Mouse (Mus musculus): Measurements from ENCODE around the gene Slc36a1. TPM values are rescaled to one million over a fixed set of nuclear protein-coding genes. Genes with fewer than 3 reads are reported as not detected.
A peak's percentile ranks its signal among the peaks of the same experiment; 100 is the strongest.

The Slc36a1 gene
- polyA plus RNA-seq (2015; fragmentation: Nextera tagmentation; extraction: Ambion mirVana), result 0.93 and 0.97 TPM in 2 replicates

- ATAC-seq (ENCODE audit: low FRiP score, low TSS enrichment) (peak; percentile 93), DNase-seq (ENCODE audit: low spot score) (peak; percentile 96)
- Histone ChIP-seq H3K4me3 (ENCODE audit: low read depth, low read length) (peak within 1 kb of the TSS; percentile 78), H3K9ac (ENCODE audit: low read length) (peak within 1 kb of the TSS; percentile 71), H3K4me1 (replicated peaks; ENCODE audit: control insufficient read depth, insufficient read depth) (no peaks in the 10 kb centered on the region; the same call in 1 of the 2 replicates), H3K9me3 (ENCODE audit: control insufficient read depth, low read length) (no peaks in the 10 kb centered on the region), H3K4me2 (replicated peaks; ENCODE audit: low read depth) (peak within 1 kb of the TSS; percentile 95), H3K27me3 (ENCODE audit: control insufficient read depth, insufficient read depth, low read length) (no peaks in the 10 kb centered on the region), H3K27ac (replicated peaks) (0 out of 2 replicates have a peak within 1 kb of the TSS, but pooled peaks have one; percentile 8), H3K36me3 (ENCODE audit: control insufficient read depth, insufficient read depth, low read length) (no peaks in the 10 kb centered on the region)
- under 1% methylated on average over 31 of the region's 31 CpGs for WGBS
- no peak for TF ChIP-seq EP300 (optimal IDR thresholded peaks at IDR 0.05)
- peak; percentile 99 for TF ChIP-seq CTCF (IDR thresholded peaks at IDR 0.05; ENCODE audit: low read depth)
Observed at GRCm38 (mm10) chr11:55204159-55204596, at the start of gene Slc36a1. Gene Slc36a1 (plus strand): TSS chr11:55204350.

GRCm38 (mm10) chr11:55154398-55155069 is 49.6 kb upstream of the Slc36a1 start:
- no peak overlapping the region for H3K4me3 ChIP-seq (ENCODE audit: low read depth, low read length)
- no peak overlapping the region for H3K4me2 ChIP-seq (replicated peaks; ENCODE audit: low read depth)
- DNase-seq (ENCODE audit: low spot score), result no peak
- no peaks in the 10 kb centered on the region for H3K4me1 ChIP-seq (replicated peaks; ENCODE audit: control insufficient read depth, insufficient read depth)
- no peak for TF ChIP-seq CTCF (IDR thresholded peaks at IDR 0.05; ENCODE audit: low read depth)
- TF ChIP-seq EP300 (optimal IDR thresholded peaks at IDR 0.05), result no peak
- H3K9ac ChIP-seq (ENCODE audit: low read length), result no peak overlapping the region
- no peak overlapping the region for H3K27ac ChIP-seq (replicated peaks)
- H3K9me3 ChIP-seq (ENCODE audit: control insufficient read depth, low read length), result no peaks in the 10 kb centered on the region
- H3K27me3 ChIP-seq (ENCODE audit: control insufficient read depth, insufficient read depth, low read length), result no peaks in the 10 kb centered on the region
- H3K36me3 ChIP-seq (ENCODE audit: control insufficient read depth, insufficient read depth, low read length), result no peaks in the 10 kb centered on the region
- WGBS, result 42% methylated on average over 3 of the region's 3 CpGs
- no peak for ATAC-seq (ENCODE audit: low FRiP score, low TSS enrichment)

GRCm38 (mm10) chr11:55155070-55155421 is 49.1 kb upstream of the Slc36a1 start:
- DNase-seq (ENCODE audit: low spot score), result no peak
- 66% methylated on average over 6 of the region's 6 CpGs for WGBS
- TF ChIP-seq CTCF (IDR thresholded peaks at IDR 0.05; ENCODE audit: low read depth), result no peak
- TF ChIP-seq EP300 (optimal IDR thresholded peaks at IDR 0.05), result no peak
- H3K27me3 ChIP-seq (ENCODE audit: control insufficient read depth, insufficient read depth, low read length), result no peaks in the 10 kb centered on the region
- no peak overlapping the region for H3K4me2 ChIP-seq (replicated peaks; ENCODE audit: low read depth)
- H3K9me3 ChIP-seq (ENCODE audit: control insufficient read depth, low read length), result no peaks in the 10 kb centered on the region
- no peaks in the 10 kb centered on the region for H3K36me3 ChIP-seq (ENCODE audit: control insufficient read depth, insufficient read depth, low read length)
- no peak for ATAC-seq (ENCODE audit: low FRiP score, low TSS enrichment)
- no peak overlapping the region for H3K9ac ChIP-seq (ENCODE audit: low read length)
- no peaks in the 10 kb centered on the region for H3K4me1 ChIP-seq (replicated peaks; ENCODE audit: control insufficient read depth, insufficient read depth)
- H3K4me3 ChIP-seq (ENCODE audit: low read depth, low read length), result no peak overlapping the region
- no peak overlapping the region for H3K27ac ChIP-seq (replicated peaks)

- WGBS, result 51% methylated on average over 13 of the region's 13 CpGs
- Histone ChIP-seq H3K4me1 (replicated peaks; ENCODE audit: control insufficient read depth, insufficient read depth) (no peaks in the 10 kb centered on the region), H3K27me3 (ENCODE audit: control insufficient read depth, insufficient read depth, low read length) (no peaks in the 10 kb centered on the region), H3K9ac (ENCODE audit: low read length) (no peak overlapping the region), H3K4me3 (ENCODE audit: low read depth, low read length) (no peak overlapping the region), H3K36me3 (ENCODE audit: control insufficient read depth, insufficient read depth, low read length) (no peaks in the 10 kb centered on the region), H3K27ac (replicated peaks) (no peak overlapping the region), H3K4me2 (replicated peaks; ENCODE audit: low read depth) (no peak overlapping the region), H3K9me3 (ENCODE audit: control insufficient read depth, low read length) (no peaks in the 10 kb centered on the region)
- DNase-seq (ENCODE audit: low spot score), result peak; percentile 83
- peak; percentile 40; the same call in 1 of the 2 replicates for ATAC-seq (ENCODE audit: low FRiP score, low TSS enrichment)
- TF ChIP-seq EP300 (optimal IDR thresholded peaks at IDR 0.05) (no peak), CTCF (IDR thresholded peaks at IDR 0.05; ENCODE audit: low read depth) (peak; percentile 97)
Observed at GRCm38 (mm10) chr11:55158785-55159359, 45.3 kb upstream of the Slc36a1 start.

- no peaks in the 10 kb centered on the region for H3K27me3 ChIP-seq (ENCODE audit: control insufficient read depth, insufficient read depth, low read length)
- no peak overlapping the region for H3K4me3 ChIP-seq (ENCODE audit: low read depth, low read length)
- no peaks in the 10 kb centered on the region for H3K9me3 ChIP-seq (ENCODE audit: control insufficient read depth, low read length)
- ATAC-seq (ENCODE audit: low FRiP score, low TSS enrichment), result peak; percentile 50; the same call in 1 of the 2 replicates
- no peaks in the 10 kb centered on the region for H3K4me1 ChIP-seq (replicated peaks; ENCODE audit: control insufficient read depth, insufficient read depth)
- peak; percentile 80 for TF ChIP-seq CTCF (IDR thresholded peaks at IDR 0.05; ENCODE audit: low read depth)
- TF ChIP-seq EP300 (optimal IDR thresholded peaks at IDR 0.05), result no peak
- H3K4me2 ChIP-seq (replicated peaks; ENCODE audit: low read depth), result no peak overlapping the region
- H3K36me3 ChIP-seq (ENCODE audit: control insufficient read depth, insufficient read depth, low read length), result no peaks in the 10 kb centered on the region
- DNase-seq (ENCODE audit: low spot score), result peak; percentile 72
- H3K9ac ChIP-seq (ENCODE audit: low read length), result no peak overlapping the region
- 45% methylated on average over 9 of the region's 9 CpGs for WGBS
- no peak overlapping the region for H3K27ac ChIP-seq (replicated peaks)
Observed at GRCm38 (mm10) chr11:55162670-55163069, 41.5 kb upstream of the Slc36a1 start.

- 49% methylated on average over 3 of the region's 3 CpGs for WGBS
Observed at GRCm38 (mm10) chr11:55164723-55165122, 39.4 kb upstream of the Slc36a1 start.

More at GRCm38 (mm10) chr11:55164723-55165122, 39.4 kb upstream of the Slc36a1 start:
- Histone ChIP-seq H3K27me3 (ENCODE audit: control insufficient read depth, insufficient read depth, low read length) (no peaks in the 10 kb centered on the region), H3K4me3 (ENCODE audit: low read depth, low read length) (no peak overlapping the region), H3K36me3 (ENCODE audit: control insufficient read depth, insufficient read depth, low read length) (no peaks in the 10 kb centered on the region), H3K4me2 (replicated peaks; ENCODE audit: low read depth) (no peak overlapping the region), H3K4me1 (replicated peaks; ENCODE audit: control insufficient read depth, insufficient read depth) (no peaks in the 10 kb centered on the region), H3K9ac (ENCODE audit: low read length) (no peak overlapping the region), H3K9me3 (ENCODE audit: control insufficient read depth, low read length) (no peaks in the 10 kb centered on the region), H3K27ac (replicated peaks) (no peak overlapping the region)
- ATAC-seq (ENCODE audit: low FRiP score, low TSS enrichment), result no peak
- DNase-seq (ENCODE audit: low spot score), result peak; percentile 41
- peak; percentile 79 for TF ChIP-seq CTCF (IDR thresholded peaks at IDR 0.05; ENCODE audit: low read depth)
- no peak for TF ChIP-seq EP300 (optimal IDR thresholded peaks at IDR 0.05)

Measured in stomach, postnatal 0 days (tissue).